Mouse (Mus musculus) frontal cortex, adult (tissue): ENCODE results near the gene Plekhg1.

Experiments used
- ATAC-seq: cut with Nextera tagmentation; 2 replicates; pipeline ENCODE4 v1.9.2; 2017; ENCODE audit warnings: mild to moderate bottlenecking, moderate library complexity, mixed read lengths; ENCODE audit not compliant: low TSS enrichment

Plekhg1 gene

GRCm38 (mm10) chr10:3829472-3829871 lies 89.3 kb downstream of the Plekhg1 start:
- no peak for ATAC-seq

GRCm38 (mm10) chr10:3830618-3831017 lies 90.5 kb downstream of the Plekhg1 start:
- ATAC-seq, result no peak

- ATAC-seq, result no peak
Measured at GRCm38 (mm10) chr10:3831597-3832351, 91.6 kb downstream of the Plekhg1 start.

GRCm38 (mm10) chr10:3834060-3834459 lies 93.9 kb downstream of the Plekhg1 start:
- ATAC-seq, result no peak

GRCm38 (mm10) chr10:3834678-3835077 lies 94.5 kb downstream of the Plekhg1 start:
- no peak for ATAC-seq

GRCm38 (mm10) chr10:3835616-3836015 lies 95.5 kb downstream of the Plekhg1 start:
- ATAC-seq, result no peak

GRCm38 (mm10) chr10:3839748-3840432 lies 99.7 kb downstream of the Plekhg1 start:
- ATAC-seq, result no peak

GRCm38 (mm10) chr10:3844430-3844829 lies 104.3 kb downstream of the Plekhg1 start:
- ATAC-seq, result no peak

GRCm38 (mm10) chr10:3847021-3847420 lies 106.9 kb downstream of the Plekhg1 start:
- no peak for ATAC-seq

GRCm38 (mm10) chr10:3851461-3851860 lies 111.3 kb downstream of the Plekhg1 start:
- no peak for ATAC-seq

- ATAC-seq, result no peak
Measured at GRCm38 (mm10) chr10:3852733-3853132, 112.6 kb downstream of the Plekhg1 start.

GRCm38 (mm10) chr10:3857912-3858311 lies 117.7 kb downstream of the Plekhg1 start:
- no peak for ATAC-seq

GRCm38 (mm10) chr10:3858437-3858836 lies 118.3 kb downstream of the Plekhg1 start:
- no peak for ATAC-seq

GRCm38 (mm10) chr10:3858961-3859714 lies 119.0 kb downstream of the Plekhg1 start:
- no peak for ATAC-seq

- ATAC-seq, result no peak
Measured at GRCm38 (mm10) chr10:3863411-3864195, 123.4 kb downstream of the Plekhg1 start.

GRCm38 (mm10) chr10:3864196-3864540 lies 124.0 kb downstream of the Plekhg1 start:
- no peak for ATAC-seq

- ATAC-seq, result no peak
Measured at GRCm38 (mm10) chr10:3867298-3867697, 127.1 kb downstream of the Plekhg1 start.

GRCm38 (mm10) chr10:3870828-3871227 lies 130.7 kb downstream of the Plekhg1 start:
- ATAC-seq, result no peak

- ATAC-seq, result no peak
Measured at GRCm38 (mm10) chr10:3873467-3873866, 133.3 kb downstream of the Plekhg1 start.

- ATAC-seq, result no peak
Measured at GRCm38 (mm10) chr10:3877852-3878535, 137.8 kb downstream of the Plekhg1 start.

- no peak for ATAC-seq
Measured at GRCm38 (mm10) chr10:3881179-3881578, 141.0 kb downstream of the Plekhg1 start.
